Mouse (Mus musculus) embryonic facial prominence, embryonic 13.5 days (tissue): Measurements from ENCODE around the gene Dapk1. TPM values are rescaled to one million over a fixed set of nuclear protein-coding genes. Genes with fewer than 3 reads are reported as not detected.

Source experiments
- ATAC-seq: fragments of 200-750 bp; cut with Nextera tagmentation; 2 replicates; pipeline ENCODE4 v1.8.0; 2017; ENCODE audit warnings: low read depth; ENCODE audit not compliant: insufficient number of reproducible peaks, insufficient read depth, low FRiP score, low TSS enrichment
- H3K27ac ChIP-seq: fragments of 300-500 bp; sonication (generic); 2 replicates; pipeline ENCODE4 v1.5.1; 2015; ENCODE audit warnings: moderate library complexity, mild to moderate bottlenecking, inconsistent platforms
- H3K27me3 ChIP-seq: fragments of 300-500 bp; sonication (generic); 2 replicates; pipeline ENCODE4 v1.6.1; 2015; ENCODE audit warnings: mild to moderate bottlenecking, inconsistent platforms
- H3K36me3 ChIP-seq: fragments of 300-500 bp; sonication (generic); 2 replicates; pipeline ENCODE4 v1.6.1; 2015; ENCODE audit warnings: mild to moderate bottlenecking, inconsistent platforms
- H3K4me1 ChIP-seq: fragments of 300-500 bp; sonication (generic); 2 replicates; pipeline ENCODE4 v1.6.1; 2015; ENCODE audit warnings: inconsistent platforms
- H3K4me2 ChIP-seq: fragments of 300-500 bp; sonication (generic); 2 replicates; pipeline ENCODE4 v1.6.1; 2015; ENCODE audit warnings: moderate library complexity, mild to moderate bottlenecking, inconsistent platforms
- H3K4me3 ChIP-seq: fragments of 300-500 bp; sonication (generic); 2 replicates; pipeline ENCODE4 v1.5.1; 2015; ENCODE audit warnings: mild to moderate bottlenecking, inconsistent platforms
- H3K9ac ChIP-seq: fragments of 300-500 bp; sonication (generic); 2 replicates; pipeline ENCODE4 v1.6.1; 2015; ENCODE audit warnings: mild to moderate bottlenecking, inconsistent platforms
- H3K9me3 ChIP-seq: fragments of 300-500 bp; sonication (generic); 2 replicates; pipeline ENCODE4 v1.6.1; 2016; ENCODE audit warnings: inconsistent platforms
- WGBS: fragments of 180-500 bp; shearing (Covaris S2); methylation state at CpG from one replicate; pipeline ENCODE4 v1.1.7; 2015; ENCODE audit warnings: mixed read lengths; 5-methylcytosine and 5-hydroxymethylcytosine counted together
- polyA plus RNA-seq: library from polyadenylated mRNA; unstranded; fragments of >200 nt; fragmentation: Nextera tagmentation; extraction: Ambion mirVana; gene quantifications from 2 replicates; pipeline ENCODE4 v1.2.1, GENCODE M21; 2015

The Dapk1 gene
- polyA plus RNA-seq, 1 experiment from 2014 or later: 19.2 TPM

DNA sequence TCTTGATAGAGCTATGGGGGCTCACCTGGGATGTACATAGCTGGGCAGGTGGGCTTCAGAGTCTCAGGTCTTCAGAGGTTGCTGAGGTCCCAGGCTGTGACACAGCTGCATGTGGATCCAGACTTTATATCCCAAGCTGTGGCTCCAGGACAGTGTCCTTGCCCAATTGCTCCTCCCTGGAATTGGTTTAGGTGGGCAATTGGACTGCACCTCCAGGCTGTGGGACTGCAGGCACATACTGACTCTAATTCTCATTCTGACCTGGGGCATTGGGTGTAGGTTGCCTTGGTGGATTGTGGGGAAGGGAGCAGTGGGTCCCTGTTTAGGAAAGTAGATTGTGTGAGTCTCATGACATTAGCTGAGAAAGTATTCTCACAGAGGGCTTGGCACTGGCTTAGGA lies 184.5 kb downstream of the Dapk1 start, which contains the start of gene BC051665:
TSS of gene BC051665 (minus strand) at position 101 of the 400 bp plus-strand sequence.
- Histone ChIP-seq H3K4me2 (no peak within 1 kb of the TSS), H3K9ac (no peak within 1 kb of the TSS), H3K27ac (no peak within 1 kb of the TSS), H3K36me3 (no peaks in the 10 kb centered on the region), H3K27me3 (no peaks in the 10 kb centered on the region), H3K9me3 (no peaks in the 10 kb centered on the region), H3K4me1 (no peaks in the 10 kb centered on the region), H3K4me3 (no peak within 1 kb of the TSS)
- ATAC-seq: no peak

DNA sequence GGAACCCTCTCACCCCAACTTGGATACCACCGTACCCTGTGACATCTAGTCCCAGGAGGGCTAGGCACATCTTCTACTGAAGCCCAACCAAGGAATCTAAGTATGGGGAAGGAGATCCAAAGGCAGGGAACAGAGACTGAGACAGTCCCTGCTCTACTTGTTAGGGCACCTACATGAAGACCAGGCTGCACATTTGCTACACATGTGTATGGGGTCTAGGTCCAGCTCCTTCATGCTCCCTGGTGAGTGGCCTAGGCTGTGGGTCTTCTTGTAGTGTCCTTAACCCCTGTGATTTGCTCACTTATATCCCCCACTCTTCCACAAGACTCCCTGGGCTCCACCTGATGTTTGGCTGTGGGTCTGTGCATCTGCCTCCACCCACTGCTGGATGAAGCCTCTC lies 187.7 kb downstream of the Dapk1 start:
- WGBS: 53% methylated on average over 1 of the region's 1 CpGs
- no peak overlapping the region for H3K27ac ChIP-seq
- H3K4me1 ChIP-seq: no peaks in the 10 kb centered on the region
- no peaks in the 10 kb centered on the region for H3K9me3 ChIP-seq
- no peaks in the 10 kb centered on the region for H3K36me3 ChIP-seq
- H3K9ac ChIP-seq: no peak overlapping the region
- no peak overlapping the region for H3K4me2 ChIP-seq
- no peak for ATAC-seq
- no peak overlapping the region for H3K4me3 ChIP-seq
- H3K27me3 ChIP-seq: no peaks in the 10 kb centered on the region

DNA sequence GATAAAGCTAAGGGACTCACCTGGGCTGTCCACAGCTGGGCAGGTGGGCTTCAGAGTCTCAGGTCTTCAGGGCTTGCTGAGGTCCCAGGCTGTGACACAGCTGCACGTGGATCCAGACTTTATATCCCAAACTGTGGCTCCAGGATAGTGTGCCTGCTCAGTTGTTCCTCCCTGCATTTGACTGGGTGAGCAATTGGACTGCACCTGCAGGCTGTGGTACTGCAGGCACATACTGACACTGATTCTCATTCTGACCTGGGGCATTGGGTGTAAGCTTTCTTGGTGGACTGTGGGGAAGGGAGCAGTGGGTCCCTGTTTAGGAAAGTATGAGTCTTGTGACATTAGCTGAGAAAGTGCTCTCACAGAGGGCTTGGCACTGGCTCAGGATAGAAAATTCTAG lies 201.0 kb downstream of the Dapk1 start, which contains the start of gene Ctsll3:
TSS of gene Ctsll3 (minus strand) at position 101 of the 400 bp plus-strand sequence.
- Histone ChIP-seq H3K4me2 (no peak within 1 kb of the TSS), H3K4me3 (no peak within 1 kb of the TSS), H3K36me3 (no peaks in the 10 kb centered on the region), H3K9ac (no peak within 1 kb of the TSS), H3K27me3 (no peaks in the 10 kb centered on the region), H3K4me1 (no peaks in the 10 kb centered on the region), H3K27ac (no peak within 1 kb of the TSS), H3K9me3 (no peaks in the 10 kb centered on the region)
- WGBS: 56% methylated on average over 1 of the region's 1 CpGs
- ATAC-seq: no peak

DNA sequence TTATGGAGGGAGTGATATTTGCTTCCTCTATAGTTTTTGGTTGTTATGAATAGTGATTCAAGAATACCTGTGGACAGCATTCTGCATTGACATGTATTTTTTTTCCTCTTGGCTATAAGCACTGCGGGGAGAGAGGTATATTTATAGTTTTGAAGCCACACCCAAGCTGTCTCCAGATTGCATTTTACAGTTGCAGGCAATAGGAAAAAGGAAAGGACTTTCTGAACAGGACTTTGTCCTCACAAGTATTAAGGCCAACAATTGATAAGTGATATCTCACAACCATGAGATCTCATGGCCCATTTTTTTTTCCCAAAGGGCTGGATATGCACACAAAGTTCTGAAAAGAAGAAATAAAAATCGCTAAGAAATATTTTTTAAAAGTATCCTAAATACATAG lies 207.9 kb downstream of the Dapk1 start:
- 73% methylated on average over 2 of the region's 2 CpGs for WGBS
- no peaks in the 10 kb centered on the region for H3K9me3 ChIP-seq
- H3K27ac ChIP-seq: no peak overlapping the region
- H3K4me3 ChIP-seq: no peak overlapping the region
- no peak overlapping the region for H3K9ac ChIP-seq
- ATAC-seq: no peak
- H3K4me1 ChIP-seq: no peaks in the 10 kb centered on the region
- no peaks in the 10 kb centered on the region for H3K36me3 ChIP-seq
- no peaks in the 10 kb centered on the region for H3K27me3 ChIP-seq
- H3K4me2 ChIP-seq: no peak overlapping the region

DNA sequence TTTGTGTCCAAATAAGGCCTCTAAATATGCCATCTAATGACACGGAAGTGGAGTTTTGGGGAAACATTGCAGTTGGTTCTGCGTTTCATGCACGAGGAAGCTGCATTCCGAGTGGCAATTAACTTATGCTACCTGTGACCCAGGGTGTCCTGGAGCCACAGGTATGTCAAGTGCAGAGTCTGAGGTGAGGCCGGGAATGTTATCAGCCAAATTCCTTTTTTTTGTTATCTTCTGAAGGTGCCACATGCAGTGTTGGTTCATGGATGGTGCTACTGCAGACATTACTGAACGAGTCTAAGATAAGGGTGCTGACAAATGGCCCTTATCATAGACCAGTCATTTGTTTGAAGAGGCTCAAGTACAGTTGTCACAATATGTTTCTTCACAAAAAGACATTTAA lies 211.0 kb downstream of the Dapk1 start:
- Histone ChIP-seq H3K4me3 (no peak overlapping the region), H3K4me1 (no peaks in the 10 kb centered on the region), H3K27ac (no peak overlapping the region), H3K27me3 (no peaks in the 10 kb centered on the region), H3K36me3 (no peaks in the 10 kb centered on the region), H3K9ac (no peak overlapping the region), H3K9me3 (no peaks in the 10 kb centered on the region), H3K4me2 (no peak overlapping the region)
- WGBS: 84% methylated on average over 6 of the region's 6 CpGs
- no peak for ATAC-seq

Other genes starting within 250 kb of the Dapk1 start
- not detected in 2 replicates for gene BC051665, start 184.4 kb downstream of the Dapk1 start, polyA plus RNA-seq
- not detected in 2 replicates for gene Ctsll3, start 200.9 kb downstream of the Dapk1 start, polyA plus RNA-seq